Mouse (Mus musculus): Measurements from ENCODE around the gene Tmem175. TPM values are rescaled to one million over a fixed set of nuclear protein-coding genes. Genes with fewer than 3 reads are reported as not detected.

Gene Tmem175
- polyA plus RNA-seq, 1 experiment: 50.5 TPM

DNA sequence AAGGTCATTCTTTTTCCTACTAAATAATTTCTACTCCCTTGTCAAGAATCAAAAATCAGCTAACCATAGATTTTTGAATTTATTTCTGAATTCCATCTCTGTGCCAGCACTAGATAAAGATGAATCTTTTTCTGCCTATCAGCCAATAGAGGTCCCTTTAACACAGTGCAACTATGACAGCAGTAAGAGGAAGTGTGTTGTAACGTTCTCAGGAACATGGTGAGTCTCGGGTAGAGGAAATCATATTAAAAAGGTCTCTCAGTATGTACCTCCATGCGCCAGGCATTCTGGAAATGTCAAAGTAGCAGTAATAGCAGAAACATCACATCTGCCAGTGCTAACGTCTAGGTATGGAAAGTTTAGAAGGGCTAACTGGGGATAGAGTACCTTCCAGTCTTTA, 6.6 kb downstream of the Tmem175 start:
- no peak for DNase-seq
- no peaks in the 10 kb centered on the region for H3K4me1 ChIP-seq (ENCODE audit: control insufficient read depth, insufficient read depth, low read length)
- TF ChIP-seq CTCF (IDR thresholded peaks at IDR 0.05; ENCODE audit: insufficient read depth, low read length): no peak
- 57% methylated on average over 4 of the region's 4 CpGs for WGBS
- H3K4me3 ChIP-seq (replicated peaks; ENCODE audit: extremely low read depth, low read depth, low read length): no peak overlapping the region

DNA sequence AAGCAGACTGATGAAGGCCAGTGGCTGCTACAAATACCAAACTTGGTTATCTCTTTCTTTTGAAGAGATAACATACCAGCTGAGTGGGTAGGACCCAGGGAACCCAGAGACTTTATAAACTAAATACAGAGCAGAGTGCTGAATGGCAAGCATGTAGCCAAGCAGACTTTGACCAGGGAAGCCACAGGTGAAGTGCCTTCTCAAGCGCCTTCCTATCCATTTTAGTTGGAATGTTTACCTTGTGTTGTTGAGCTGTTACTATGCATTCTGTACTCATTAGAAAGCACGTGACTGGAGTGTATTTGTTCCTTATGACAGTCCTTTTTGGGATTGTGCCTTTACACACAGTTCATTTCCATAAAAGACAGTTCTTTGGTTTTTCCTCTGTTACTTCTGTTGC, 14.1 kb downstream of the Tmem175 start:
- DNase-seq: no peak
- no peak overlapping the region for H3K4me3 ChIP-seq (replicated peaks; ENCODE audit: extremely low read depth, low read depth, low read length)
- no peaks in the 10 kb centered on the region for H3K4me1 ChIP-seq (ENCODE audit: control insufficient read depth, insufficient read depth, low read length)
- WGBS: 54% methylated on average over 2 of the region's 2 CpGs
- TF ChIP-seq CTCF (IDR thresholded peaks at IDR 0.05; ENCODE audit: insufficient read depth, low read length) (no peak), POLR2A (IDR thresholded peaks at IDR 0.05; ENCODE audit: borderline replicate concordance, extremely low read depth, low read depth, low read length) (no peak)

DNA sequence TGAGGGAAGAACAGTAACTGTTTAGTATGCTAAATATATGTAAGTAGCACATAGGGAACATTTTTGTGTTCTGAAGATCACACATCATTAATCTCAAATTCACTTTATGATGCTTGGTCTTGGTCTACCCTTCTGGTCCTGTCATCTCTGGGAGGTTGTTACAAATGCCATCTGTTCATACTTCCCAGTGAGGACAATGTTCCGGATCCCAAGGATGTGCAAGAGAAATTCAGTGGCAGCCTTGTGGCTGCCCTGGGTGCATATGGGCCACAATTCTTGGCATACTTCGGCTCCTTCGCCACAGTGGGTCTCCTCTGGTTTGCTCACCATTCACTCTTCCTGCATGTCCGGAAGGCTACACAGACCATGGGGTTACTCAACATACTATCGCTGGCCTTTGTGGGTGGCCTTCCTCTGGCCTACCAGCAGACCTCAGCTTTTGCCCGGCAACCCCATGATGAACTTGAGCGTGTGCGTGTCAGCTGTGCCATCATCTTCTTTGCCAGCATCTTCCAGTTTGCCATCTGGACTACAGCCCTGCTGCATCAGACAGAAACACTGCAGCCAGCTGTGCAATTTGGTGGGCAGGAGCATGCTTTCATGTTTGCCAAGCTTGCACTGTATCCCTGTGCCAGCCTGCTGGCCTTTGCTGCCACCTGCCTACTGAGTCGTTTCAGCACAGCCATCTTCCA, 16.2 kb downstream of the Tmem175 start:
- 72% methylated on average over 9 of the region's 9 CpGs for WGBS

DNA sequence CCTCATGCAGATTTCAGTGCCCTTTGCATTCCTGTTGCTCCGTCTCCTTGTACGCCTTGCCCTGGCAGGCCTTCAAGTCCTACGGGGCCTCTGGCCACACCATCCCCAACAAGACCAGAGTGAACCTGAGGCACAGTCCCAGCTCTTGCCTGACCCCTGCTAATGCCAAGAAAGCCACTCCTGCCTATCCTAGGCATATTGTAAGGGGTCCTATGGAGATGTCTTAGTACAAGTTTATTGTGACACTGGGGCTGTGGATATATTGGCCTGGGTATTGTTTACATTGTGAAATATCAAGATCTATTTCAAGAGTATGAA, 16.7 kb downstream of the Tmem175 start:
- WGBS: 54% methylated on average over 3 of the region's 3 CpGs
- Histone ChIP-seq H3K4me1 (ENCODE audit: control insufficient read depth, insufficient read depth, low read length) (no peaks in the 10 kb centered on the region), H3K4me3 (replicated peaks; ENCODE audit: extremely low read depth, low read depth, low read length) (no peak overlapping the region)
- no peak for TF ChIP-seq POLR2A (IDR thresholded peaks at IDR 0.05; ENCODE audit: borderline replicate concordance, extremely low read depth, low read depth, low read length)
- no peak for TF ChIP-seq CTCF (IDR thresholded peaks at IDR 0.05; ENCODE audit: insufficient read depth, low read length)
- no peak for DNase-seq

More for the DNA sequence above, 16.2 kb downstream of the Tmem175 start:
- Histone ChIP-seq H3K4me3 (replicated peaks; ENCODE audit: extremely low read depth, low read depth, low read length) (no peak overlapping the region), H3K4me1 (ENCODE audit: control insufficient read depth, insufficient read depth, low read length) (no peaks in the 10 kb centered on the region)
- TF ChIP-seq CTCF (IDR thresholded peaks at IDR 0.05; ENCODE audit: insufficient read depth, low read length) (peak; percentile 61; the same call in 1 of the 2 replicates), POLR2A (IDR thresholded peaks at IDR 0.05; ENCODE audit: borderline replicate concordance, extremely low read depth, low read depth, low read length) (no peak)
- DNase-seq: no peak

DNA sequence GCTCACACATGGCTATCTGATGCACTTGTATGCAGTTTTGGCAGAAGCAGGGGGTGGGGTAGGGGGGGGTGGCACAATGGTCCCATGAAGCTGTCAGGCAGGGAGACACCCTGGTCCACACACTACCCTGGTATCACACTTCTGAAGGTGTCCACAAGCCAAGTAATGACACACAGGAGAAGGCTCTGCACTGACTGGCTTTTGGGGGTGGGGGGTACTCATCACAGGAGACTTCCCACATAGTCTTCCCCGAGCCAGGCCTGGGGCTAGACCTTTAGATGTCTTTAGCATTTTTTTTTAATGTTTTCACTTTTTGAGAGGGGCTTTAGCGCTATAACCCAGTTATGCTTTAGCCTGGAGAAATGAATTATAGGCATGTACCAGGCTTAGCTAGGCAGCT, 17.7 kb downstream of the Tmem175 start:
- Histone ChIP-seq H3K4me1 (ENCODE audit: control insufficient read depth, insufficient read depth, low read length) (no peaks in the 10 kb centered on the region), H3K4me3 (replicated peaks; ENCODE audit: extremely low read depth, low read depth, low read length) (no peak overlapping the region)
- 87% methylated on average over 2 of the region's 2 CpGs for WGBS
- no peak for TF ChIP-seq POLR2A (IDR thresholded peaks at IDR 0.05; ENCODE audit: borderline replicate concordance, extremely low read depth, low read depth, low read length)
- no peak for TF ChIP-seq CTCF (IDR thresholded peaks at IDR 0.05; ENCODE audit: insufficient read depth, low read length)
- no peak for DNase-seq

DNA sequence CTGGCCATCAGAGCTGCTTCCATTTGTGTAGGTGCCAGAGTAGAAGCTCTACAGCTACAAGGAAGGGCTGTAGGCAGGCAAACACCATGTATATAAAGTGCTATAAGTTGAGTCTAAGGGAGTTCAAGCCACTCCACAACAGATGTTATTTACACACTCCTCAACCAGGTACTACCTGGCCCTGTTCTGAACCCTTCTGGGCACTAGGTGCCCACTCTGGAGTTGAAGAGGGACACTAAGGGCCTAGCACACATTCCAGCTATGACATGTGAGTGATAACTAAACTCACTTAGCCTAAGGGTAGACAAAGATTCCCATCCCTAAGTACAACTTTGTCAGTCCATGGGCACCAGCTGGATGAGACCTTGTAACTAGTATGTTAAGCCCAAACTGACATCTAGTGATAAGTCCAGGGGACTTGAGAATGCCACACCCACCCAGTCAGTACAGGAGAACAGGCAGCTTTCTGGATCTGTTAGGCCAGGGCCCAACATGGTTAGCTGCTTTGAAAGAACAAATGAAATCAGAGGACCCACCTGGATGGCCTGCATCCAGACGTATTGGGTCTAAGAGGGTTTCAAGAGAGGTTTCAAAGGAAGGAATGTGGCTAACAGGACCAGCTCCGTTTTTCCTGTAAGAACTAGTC, 18.4 kb downstream of the Tmem175 start:
- no peak for DNase-seq
- H3K4me3 ChIP-seq (replicated peaks; ENCODE audit: extremely low read depth, low read depth, low read length): no peak overlapping the region
- WGBS: 62% methylated on average over 2 of the region's 2 CpGs
- H3K4me1 ChIP-seq (ENCODE audit: control insufficient read depth, insufficient read depth, low read length): no peaks in the 10 kb centered on the region
- TF ChIP-seq POLR2A (IDR thresholded peaks at IDR 0.05; ENCODE audit: borderline replicate concordance, extremely low read depth, low read depth, low read length): no peak
- TF ChIP-seq CTCF (IDR thresholded peaks at IDR 0.05; ENCODE audit: insufficient read depth, low read length): no peak

DNA sequence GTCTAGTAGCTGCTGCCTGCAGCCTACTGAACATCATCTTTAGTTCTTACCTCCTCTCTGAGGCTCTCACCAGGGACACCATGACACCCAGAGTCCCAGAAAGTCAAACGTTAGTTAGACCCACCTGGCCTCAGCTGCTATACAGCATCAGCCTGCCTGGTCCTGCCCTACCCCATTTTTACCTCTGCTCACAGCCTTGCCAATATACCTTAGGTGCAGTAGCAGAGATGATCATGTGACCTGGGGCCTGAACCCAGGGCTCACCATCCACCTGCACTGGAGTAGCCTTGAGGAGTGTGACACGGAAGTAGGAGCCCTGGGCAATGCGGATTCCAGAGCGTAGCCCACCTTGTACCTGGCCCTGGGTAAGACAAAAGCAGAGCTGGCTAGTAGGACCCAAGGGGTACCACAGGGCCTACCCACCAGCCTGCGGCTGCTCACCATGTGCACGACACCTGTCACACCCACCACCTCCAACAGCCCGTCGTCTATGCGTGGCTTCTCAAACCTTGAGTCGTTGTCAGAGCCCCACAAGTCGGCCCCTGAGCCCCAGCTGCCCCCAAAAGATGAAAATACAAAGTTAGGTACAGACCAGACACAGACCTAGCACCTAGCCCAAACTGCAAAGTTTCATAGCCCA, 19.5 kb downstream of the Tmem175 start:
- no peak for DNase-seq
- TF ChIP-seq POLR2A (IDR thresholded peaks at IDR 0.05; ENCODE audit: borderline replicate concordance, extremely low read depth, low read depth, low read length) (no peak), CTCF (IDR thresholded peaks at IDR 0.05; ENCODE audit: insufficient read depth, low read length) (no peak)
- 88% methylated on average over 11 of the region's 11 CpGs for WGBS
- Histone ChIP-seq H3K4me1 (ENCODE audit: control insufficient read depth, insufficient read depth, low read length) (no peaks in the 10 kb centered on the region), H3K4me3 (replicated peaks; ENCODE audit: extremely low read depth, low read depth, low read length) (no peak overlapping the region)

DNA sequence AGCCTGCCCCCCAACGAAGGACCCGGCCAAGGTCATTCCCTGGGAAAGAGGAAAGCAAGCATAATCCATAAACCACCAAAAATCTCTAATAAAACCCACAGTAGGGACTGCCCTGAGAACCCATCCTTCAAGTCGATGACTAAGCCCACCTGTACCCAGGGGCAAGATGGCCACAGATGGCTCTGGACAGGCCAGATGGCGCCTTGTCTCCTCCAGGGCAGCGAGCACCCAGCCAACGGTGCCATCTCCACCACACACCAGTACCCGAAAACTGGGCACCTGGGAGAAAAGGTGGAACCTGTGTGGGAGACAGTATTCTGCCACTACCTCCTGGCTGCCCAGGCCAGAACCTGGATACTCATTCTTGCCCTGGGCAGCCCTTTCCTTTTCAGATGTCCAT, 20.8 kb downstream of the Tmem175 start:
- Histone ChIP-seq H3K4me3 (replicated peaks; ENCODE audit: extremely low read depth, low read depth, low read length) (no peak overlapping the region), H3K4me1 (ENCODE audit: control insufficient read depth, insufficient read depth, low read length) (no peaks in the 10 kb centered on the region)
- no peak for DNase-seq
- WGBS: 92% methylated on average over 7 of the region's 7 CpGs
- TF ChIP-seq POLR2A (IDR thresholded peaks at IDR 0.05; ENCODE audit: borderline replicate concordance, extremely low read depth, low read depth, low read length): no peak
- no peak for TF ChIP-seq CTCF (IDR thresholded peaks at IDR 0.05; ENCODE audit: insufficient read depth, low read length)

DNA sequence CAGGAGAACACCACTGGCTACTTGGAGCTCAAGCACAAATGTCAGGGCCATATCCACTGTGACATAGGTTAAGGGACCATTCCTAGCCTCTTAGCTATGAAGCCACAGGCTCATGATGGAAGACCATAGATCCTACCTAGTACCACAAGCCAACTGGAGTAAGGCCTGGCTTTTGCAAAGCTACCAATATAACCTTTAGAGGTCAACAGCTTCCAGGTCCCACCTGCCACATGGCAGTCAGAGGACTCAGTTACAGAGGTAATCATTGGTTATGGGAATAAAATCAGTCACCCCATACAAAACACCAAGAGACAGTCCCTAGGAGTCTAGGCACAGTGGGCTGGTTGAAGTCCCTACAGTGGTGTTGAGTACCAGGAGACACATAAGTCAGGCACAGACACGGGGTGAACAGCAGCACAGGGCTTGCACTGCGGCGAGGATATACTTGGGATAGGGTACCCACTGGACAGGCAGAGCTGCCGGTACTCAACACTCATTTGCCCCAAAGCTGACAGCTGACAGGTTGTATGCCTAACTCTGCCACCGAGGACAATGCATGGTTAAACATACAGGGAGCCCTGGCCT, 21.7 kb downstream of the Tmem175 start:
- WGBS: 82% methylated on average over 5 of the region's 5 CpGs
- Histone ChIP-seq H3K4me3 (replicated peaks; ENCODE audit: extremely low read depth, low read depth, low read length) (no peak overlapping the region), H3K4me1 (ENCODE audit: control insufficient read depth, insufficient read depth, low read length) (no peaks in the 10 kb centered on the region)
- no peak for TF ChIP-seq CTCF (IDR thresholded peaks at IDR 0.05; ENCODE audit: insufficient read depth, low read length)
- no peak for TF ChIP-seq POLR2A (IDR thresholded peaks at IDR 0.05; ENCODE audit: borderline replicate concordance, extremely low read depth, low read depth, low read length)
- no peak for DNase-seq

Measured in lung, adult 2 months (tissue).